Mouse (Mus musculus): ENCODE measurements at regions not wholly inside any gene's neighbourhood (a gene's known extent, or its start where the extent isn't known, plus 50 kb on each side); places are given as distances from the start of the nearest gene placed in this dataset.

DNA sequence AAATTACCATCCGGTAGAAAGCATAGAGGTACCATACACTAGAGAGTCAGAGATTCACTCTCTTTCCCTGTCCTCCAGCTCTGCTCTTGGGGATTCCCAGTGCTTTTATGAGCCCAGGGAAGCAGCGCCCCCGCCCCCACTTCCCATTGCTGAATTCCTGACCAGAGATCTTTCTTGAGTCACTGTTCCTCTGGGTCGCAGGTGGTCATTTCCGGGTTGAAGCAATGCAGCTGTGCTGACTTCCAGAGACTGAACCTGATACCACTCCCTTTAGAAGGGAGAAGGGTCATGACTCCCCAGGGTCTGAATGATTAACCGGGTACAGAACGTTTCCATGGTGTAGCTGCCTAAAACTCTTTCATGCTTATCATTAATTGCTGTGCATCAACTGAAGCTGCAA lies 128.9 kb downstream of the Cd83 start:
- DNase-seq (ENCODE audit: low read depth, low spot score): peak; percentile 9

DNA sequence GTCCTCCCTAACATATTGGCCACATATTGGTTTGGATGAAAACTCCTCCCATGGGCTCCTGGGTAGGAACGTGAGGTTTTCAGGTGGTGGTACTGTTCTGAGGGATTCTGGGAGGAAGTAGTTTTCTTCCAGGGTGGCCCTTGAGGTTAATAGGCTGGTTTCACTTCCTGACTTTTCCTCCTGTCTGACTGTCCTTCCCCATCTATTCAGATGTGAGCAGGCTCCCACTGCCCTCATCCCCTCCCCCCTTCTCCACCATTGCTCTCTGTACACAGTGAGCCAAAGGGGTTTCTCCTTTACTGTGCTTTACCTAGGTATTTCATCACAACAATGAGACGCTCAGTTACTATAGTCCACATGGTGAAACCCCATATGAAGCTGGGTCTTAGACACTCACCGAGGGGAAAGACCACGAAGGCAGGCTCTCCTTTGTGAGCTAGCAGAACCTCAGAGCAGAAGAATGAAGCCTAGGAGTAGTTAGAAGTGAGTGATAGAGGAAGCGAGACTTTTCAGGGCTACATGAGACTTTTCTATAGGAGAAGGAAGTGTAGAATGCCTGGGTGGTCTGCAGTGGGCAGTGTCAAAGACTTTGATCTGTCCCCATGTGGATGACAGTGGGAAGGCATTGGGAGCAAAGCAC lies 135.3 kb downstream of the Cd83 start:
- no peak for DNase-seq (ENCODE audit: low read depth, low spot score)

- DNase-seq (ENCODE audit: low read depth, low spot score): no peak
Observed at GRCm38 (mm10) chr13:43930081-43930981, 145.8 kb downstream of the Cd83 start.

DNA sequence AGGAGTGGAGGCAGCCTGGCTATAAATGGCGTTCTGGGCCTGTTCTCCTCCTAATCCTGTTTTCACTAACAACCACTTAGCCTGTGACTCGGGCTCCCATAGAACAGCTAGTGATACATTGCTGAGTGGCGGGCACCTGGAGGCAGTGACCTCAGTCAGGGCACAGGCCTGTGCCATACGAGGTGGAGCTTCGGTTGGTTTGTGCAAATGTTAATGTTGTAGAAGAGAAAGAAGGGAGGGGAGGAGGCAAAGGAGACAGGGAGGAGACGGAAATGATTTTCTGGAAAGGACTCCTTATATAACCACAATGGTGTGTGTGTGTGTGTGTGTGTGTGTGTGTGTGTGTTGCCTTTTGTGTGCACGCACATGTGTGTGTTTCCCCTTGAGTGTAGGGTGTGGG lies 148.4 kb downstream of the Cd83 start:
- no peak for DNase-seq (ENCODE audit: low read depth, low spot score)

DNA sequence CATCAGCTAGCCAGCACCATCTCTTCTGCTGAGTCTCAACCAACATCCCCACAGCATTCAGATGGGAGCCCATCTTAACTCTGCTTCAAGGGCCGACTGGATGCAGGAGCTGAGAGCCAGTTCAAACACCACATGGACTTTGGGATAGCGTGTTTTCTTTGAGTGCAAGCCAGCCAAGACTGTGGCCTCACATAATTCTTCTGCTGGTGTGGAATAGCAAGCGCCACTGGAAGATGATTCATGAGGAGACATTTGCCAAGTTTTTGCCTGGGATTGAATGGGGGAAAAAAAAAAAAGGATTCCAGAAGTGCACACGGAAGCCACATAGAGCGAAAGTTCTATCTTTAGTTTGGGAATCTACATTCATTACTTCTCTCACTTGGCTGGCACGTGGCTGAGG lies 150.7 kb downstream of the Cd83 start:
- peak; percentile 82 for DNase-seq (ENCODE audit: low read depth, low spot score)

- DNase-seq (ENCODE audit: low read depth, low spot score): no peak
Observed at GRCm38 (mm10) chr13:43936504-43936903, 151.9 kb downstream of the Cd83 start.

DNA sequence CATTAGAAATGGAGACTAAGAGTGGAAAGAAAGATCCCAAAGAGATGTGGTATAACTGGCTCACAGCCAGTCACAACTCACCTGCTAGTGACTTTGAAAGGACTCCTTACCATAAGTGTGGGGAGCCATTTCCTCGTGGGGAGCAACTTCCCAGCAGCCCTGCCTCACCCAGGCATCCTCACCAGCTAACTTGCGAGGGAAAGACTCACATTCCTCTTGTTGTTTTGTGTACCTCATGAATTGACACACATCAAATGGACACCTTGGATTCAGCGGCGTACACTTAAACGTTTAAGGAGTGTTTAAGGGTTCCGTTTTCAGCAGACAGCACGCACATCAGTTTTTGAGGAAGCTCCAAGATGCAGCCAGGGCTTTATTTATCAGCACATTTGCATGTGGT lies 154.0 kb downstream of the Cd83 start:
- no peak for DNase-seq (ENCODE audit: low read depth, low spot score)

DNA sequence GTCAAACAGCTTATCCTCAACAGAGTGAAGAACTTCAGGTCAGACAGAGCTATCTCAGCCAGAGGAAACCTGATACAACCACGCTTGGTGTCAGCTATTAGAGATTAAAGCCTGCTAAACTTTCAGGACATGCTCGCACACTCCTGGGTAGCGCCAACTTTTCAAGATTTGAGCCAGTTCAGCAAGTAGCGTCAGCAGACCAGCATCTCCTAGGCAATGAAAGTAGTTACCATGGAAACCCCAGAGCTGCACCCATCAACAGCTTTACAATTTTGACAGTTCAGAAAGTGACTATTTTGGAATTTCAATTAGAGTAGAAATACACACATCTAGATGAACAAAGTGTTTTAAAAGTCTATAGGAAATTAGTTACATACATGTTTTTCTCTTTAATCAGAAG lies 154.8 kb downstream of the Cd83 start:
- DNase-seq (ENCODE audit: low read depth, low spot score): no peak

- no peak for DNase-seq (ENCODE audit: low read depth, low spot score)
Observed at GRCm38 (mm10) chr13:43941731-43942130, 157.2 kb downstream of the Cd83 start.

DNA sequence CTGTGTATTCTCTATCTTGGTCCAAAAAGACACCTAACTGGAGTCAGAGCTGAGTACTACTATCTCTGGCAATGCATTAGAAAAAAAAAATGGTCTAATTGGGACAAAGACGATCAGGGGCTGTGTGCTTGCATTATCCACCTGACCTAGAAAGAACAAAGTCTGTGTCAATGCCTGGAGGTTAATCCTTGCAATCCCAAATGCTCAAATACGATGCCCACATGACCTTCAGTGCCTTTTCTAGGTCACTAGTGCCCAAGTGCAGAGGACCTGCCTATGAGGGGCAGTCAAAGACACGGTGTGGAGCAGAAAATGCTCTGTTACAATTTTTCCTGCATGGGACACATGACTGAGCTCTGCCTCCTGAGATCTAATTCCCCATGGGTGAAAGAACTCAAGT lies 164.0 kb downstream of the Cd83 start:
- DNase-seq (ENCODE audit: low read depth, low spot score): no peak

DNA sequence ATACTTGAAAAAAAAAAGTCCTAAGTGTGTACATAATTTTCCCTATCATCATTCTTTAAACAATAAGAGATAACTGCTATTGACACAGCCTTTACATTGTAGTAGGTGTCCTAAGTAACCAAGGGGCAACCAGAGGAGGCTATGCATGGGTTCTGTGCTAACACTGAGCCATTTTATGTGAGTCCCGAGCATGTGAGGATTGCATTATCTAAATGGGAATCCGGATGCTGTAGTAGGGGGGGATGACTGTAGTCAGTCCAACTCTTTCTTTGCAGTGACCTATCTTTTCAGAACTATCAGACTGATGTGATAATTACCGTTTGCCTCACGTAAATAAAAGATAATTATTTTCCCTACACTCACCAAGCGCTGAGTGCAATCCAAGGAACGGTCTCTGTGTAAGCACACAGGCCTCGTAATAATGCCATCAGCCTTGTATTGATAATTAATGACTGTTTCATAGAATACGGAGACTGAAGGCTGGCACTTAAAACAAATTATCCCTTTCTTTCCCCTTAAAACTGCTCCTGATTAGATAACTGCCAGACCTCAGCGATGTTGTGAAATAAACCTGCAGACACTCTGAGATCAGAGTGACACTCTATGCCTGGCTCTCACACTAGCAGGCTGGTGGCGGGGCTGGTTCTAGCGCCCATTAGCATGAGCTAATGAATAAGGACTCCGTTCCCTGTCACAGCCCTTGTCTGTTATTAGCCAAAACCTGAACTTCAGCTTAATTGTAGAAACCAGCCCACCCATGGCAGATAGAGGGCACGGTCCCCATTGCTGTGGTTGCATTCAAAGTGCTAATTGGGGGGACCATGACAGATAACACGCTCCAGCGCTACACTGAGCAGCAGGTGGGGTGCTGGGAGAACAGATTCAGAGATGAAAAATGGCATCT lies 165.4 kb downstream of the Cd83 start:
- no peak for DNase-seq (ENCODE audit: low read depth, low spot score)

- no peak for DNase-seq (ENCODE audit: low read depth, low spot score)
Observed at GRCm38 (mm10) chr13:43952491-43952890, 167.9 kb downstream of the Cd83 start.

DNA sequence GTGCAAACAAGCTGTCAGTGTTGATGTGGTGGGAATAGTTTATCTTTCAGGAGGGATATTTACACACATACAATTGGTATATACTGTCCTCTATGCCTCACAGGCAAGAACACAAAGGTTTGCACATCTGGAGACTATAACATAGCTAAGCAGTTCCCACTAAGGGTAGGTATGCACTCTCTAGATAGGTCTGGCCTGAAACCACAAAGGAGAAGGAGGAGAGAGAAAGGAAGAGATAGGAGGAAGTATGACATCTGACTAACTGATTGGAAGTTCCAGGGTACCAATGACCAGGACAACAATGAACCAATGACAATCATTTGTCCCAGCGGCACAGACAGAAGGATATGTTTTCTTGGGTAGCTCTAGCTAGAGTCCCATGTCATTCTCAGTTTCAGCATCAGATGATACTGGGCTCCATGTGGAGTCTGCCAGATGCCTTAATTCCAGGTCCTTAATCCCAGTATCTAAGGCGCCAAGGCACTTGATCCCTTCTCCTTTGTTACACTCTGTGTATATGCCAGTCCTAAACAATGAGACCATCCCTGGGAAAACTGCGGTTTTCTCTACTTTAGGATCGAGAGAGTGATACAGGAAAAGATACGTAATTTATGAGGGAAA lies 168.5 kb downstream of the Cd83 start:
- DNase-seq (ENCODE audit: low read depth, low spot score): no peak

- no peak for DNase-seq (ENCODE audit: low read depth, low spot score)
Observed at GRCm38 (mm10) chr13:43954714-43955393, 170.3 kb downstream of the Cd83 start.

DNA sequence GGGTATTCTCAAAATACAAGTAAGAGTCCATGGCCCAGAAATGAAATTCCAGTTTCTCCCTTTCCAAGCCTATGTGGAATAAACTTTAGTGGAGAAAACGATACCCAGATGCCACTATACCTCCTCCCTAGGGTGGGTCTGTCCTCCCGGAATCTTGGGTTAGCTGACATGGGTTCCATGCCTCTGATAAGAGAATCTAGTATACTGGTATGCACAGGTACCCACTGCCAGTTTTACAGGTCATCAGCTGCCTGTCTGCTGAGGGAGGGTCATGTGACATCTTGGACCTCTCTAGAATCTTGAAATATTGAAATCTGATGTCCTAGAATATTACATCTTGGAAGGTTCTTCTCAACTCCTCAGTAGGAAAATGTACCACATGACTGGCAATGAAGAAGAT lies 172.5 kb downstream of the Cd83 start:
- no peak for DNase-seq (ENCODE audit: low read depth, low spot score)

DNA sequence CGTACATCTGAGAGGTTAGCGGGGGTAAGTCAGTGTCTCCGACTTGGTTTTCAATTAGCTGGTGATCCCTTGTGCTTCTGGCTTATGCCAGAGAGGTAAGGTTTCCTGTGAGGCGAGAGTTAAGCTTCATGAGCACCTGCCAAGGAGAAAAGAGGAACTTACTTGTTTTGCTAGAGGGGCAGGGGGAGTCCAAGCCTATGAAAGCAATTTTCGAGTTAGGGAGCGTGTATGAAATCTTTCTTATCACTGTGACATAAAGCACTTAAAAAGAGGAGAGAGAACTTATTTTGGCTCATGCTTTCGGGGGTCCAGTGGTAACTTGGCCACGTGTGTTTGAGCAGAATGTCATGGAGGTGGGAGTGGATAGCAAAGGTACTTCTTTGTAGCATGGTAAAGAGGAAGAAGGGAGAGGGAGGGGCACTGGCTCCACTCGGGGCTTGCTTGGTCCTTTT lies 174.6 kb downstream of the Cd83 start:
- DNase-seq (ENCODE audit: low read depth, low spot score): no peak

- DNase-seq (ENCODE audit: low read depth, low spot score): no peak
Observed at GRCm38 (mm10) chr13:43961047-43961690, 176.6 kb downstream of the Cd83 start.

- no peak for DNase-seq (ENCODE audit: low read depth, low spot score)
Observed at GRCm38 (mm10) chr13:43961987-43962386, 177.4 kb downstream of the Cd83 start.

DNA sequence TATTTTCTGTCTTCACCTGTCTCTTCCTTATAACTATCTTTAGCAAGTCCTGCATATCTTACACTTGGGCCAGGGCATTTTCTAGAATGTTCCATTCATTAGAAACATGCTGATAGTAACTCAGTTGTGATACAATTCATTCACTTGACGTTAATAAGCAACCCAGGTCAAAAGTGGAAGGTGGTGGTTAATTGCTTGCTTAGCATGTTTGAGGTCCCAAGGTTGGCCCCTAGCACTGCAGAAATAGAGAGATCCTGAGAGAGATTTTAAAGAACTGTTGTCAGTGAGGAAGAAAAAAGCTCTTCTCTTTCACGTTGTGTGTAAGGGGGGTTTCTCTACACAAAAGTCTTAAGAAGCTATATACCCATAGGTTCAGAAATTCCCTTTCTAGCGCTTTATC lies 178.7 kb downstream of the Cd83 start:
- no peak for DNase-seq (ENCODE audit: low read depth, low spot score)

DNA sequence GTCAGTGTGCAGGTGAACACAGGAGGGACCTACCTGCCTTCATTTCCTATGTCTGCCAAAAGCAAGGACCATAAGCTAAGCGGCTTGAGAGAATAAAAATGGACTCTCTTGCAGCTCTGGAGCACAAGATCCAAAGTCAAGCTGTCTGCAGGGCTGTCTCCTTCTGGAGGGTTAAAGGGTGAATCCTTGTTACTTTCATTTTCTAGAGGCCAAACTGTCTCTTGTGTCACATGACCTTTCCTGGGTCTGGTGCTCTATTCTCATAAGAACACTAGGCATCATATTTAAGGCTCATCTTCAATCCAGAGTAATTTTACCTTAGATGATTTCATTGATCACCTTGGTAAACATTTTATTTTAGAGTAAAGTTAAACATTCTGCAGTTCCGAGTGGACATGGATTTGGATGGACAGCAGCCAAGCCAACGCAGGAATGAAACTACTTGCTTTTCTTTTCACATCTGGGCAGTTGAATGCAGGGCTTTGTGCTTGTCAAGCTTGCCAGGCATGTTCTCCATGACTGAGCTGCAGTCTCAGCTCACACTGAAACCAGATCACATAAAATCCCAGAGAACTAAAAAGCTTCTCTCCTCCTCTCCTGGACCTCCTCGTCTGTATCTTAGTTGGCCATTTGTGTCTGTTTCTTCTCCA lies 180.8 kb downstream of the Cd83 start:
- DNase-seq (ENCODE audit: low read depth, low spot score): no peak
